Mouse (Mus musculus): ENCODE data around the gene Lhx2. TPM values are rescaled to one million over a fixed set of nuclear protein-coding genes. Genes with fewer than 3 reads are reported as not detected.

Gene Lhx2
- 0.05 TPM in 1 of 2 replicates, not detected in the other for polyA plus RNA-seq (2015; fragmentation: Nextera tagmentation; extraction: Ambion mirVana)

- Histone ChIP-seq H3K9me3 (no peaks in the 10 kb centered on the region), H3K36me3 (no peaks in the 10 kb centered on the region), H3K27ac (no peak within 1 kb of the TSS), H3K4me3 (peak within 1 kb of the TSS; percentile 45), H3K4me2 (peak within 1 kb of the TSS; percentile 83), H3K9ac (no peak within 1 kb of the TSS), H3K27me3 (peaks cover 97% of the 10 kb centered on the region), H3K4me1 (peaks cover 10% of the 10 kb centered on the region)
- WGBS, result under 1% methylated on average over 57 of the region's 92 CpGs
- 0 out of 2 replicates have a peak, but pooled peaks have one; percentile 8 for ATAC-seq (ENCODE audit: borderline replicate concordance, extremely low read depth, low FRiP score, low TSS enrichment)
Observed at GRCm38 (mm10) chr2:38338990-38339909, at the start of gene Lhx2. Lhx2 (plus strand) TSS chr2:38339281.

- Histone ChIP-seq H3K27me3 (0 out of 2 replicates have a peak, but pooled peaks cover 5% of the 10 kb centered on the region), H3K27ac (no peak overlapping the region), H3K36me3 (no peaks in the 10 kb centered on the region), H3K9me3 (no peaks in the 10 kb centered on the region), H3K4me1 (0 out of 2 replicates have a peak, but pooled peaks cover 5% of the 10 kb centered on the region), H3K4me2 (no peak overlapping the region), H3K4me3 (no peak overlapping the region), H3K9ac (no peak overlapping the region)
- 59% methylated on average over 1 of the region's 1 CpGs for WGBS
- ATAC-seq (ENCODE audit: borderline replicate concordance, extremely low read depth, low FRiP score, low TSS enrichment), result no peak
Observed at GRCm38 (mm10) chr2:38291526-38291925, 47.6 kb upstream of the Lhx2 start.

- Histone ChIP-seq H3K4me2 (no peak overlapping the region), H3K4me3 (no peak overlapping the region), H3K9ac (no peak overlapping the region), H3K4me1 (no peaks in the 10 kb centered on the region), H3K27ac (no peak overlapping the region), H3K27me3 (0 out of 2 replicates have a peak, but pooled peaks cover 5% of the 10 kb centered on the region), H3K9me3 (no peaks in the 10 kb centered on the region), H3K36me3 (no peaks in the 10 kb centered on the region)
- no peak for ATAC-seq (ENCODE audit: borderline replicate concordance, extremely low read depth, low FRiP score, low TSS enrichment)
- 80% methylated on average over 4 of the region's 4 CpGs for WGBS
Observed at GRCm38 (mm10) chr2:38295939-38296338, 43.1 kb upstream of the Lhx2 start.

GRCm38 (mm10) chr2:38300941-38301340, 38.1 kb upstream of the Lhx2 start:
- 29% methylated on average over 2 of the region's 2 CpGs for whole genome bisulfite sequencing
- Histone ChIP-seq H3K9ac (no peak overlapping the region), H3K4me3 (no peak overlapping the region), H3K9me3 (no peaks in the 10 kb centered on the region), H3K4me2 (no peak overlapping the region), H3K27ac (no peak overlapping the region), H3K4me1 (peaks cover 10% of the 10 kb centered on the region), H3K27me3 (peaks cover 9% of the 10 kb centered on the region; the same call in 1 of the 2 replicates), H3K36me3 (no peaks in the 10 kb centered on the region)
- ATAC-seq (ENCODE audit: borderline replicate concordance, extremely low read depth, low FRiP score, low TSS enrichment), result no peak

GRCm38 (mm10) chr2:38305152-38305551, 33.9 kb upstream of the Lhx2 start:
- ATAC-seq (ENCODE audit: borderline replicate concordance, extremely low read depth, low FRiP score, low TSS enrichment), result no peak
- no peak overlapping the region for H3K9ac ChIP-seq
- H3K27ac ChIP-seq, result no peak overlapping the region
- H3K4me3 ChIP-seq, result no peak overlapping the region
- no peaks in the 10 kb centered on the region for H3K9me3 ChIP-seq
- H3K27me3 ChIP-seq, result peaks cover 9% of the 10 kb centered on the region; the same call in 1 of the 2 replicates
- H3K36me3 ChIP-seq, result no peaks in the 10 kb centered on the region
- 88% methylated on average over 1 of the region's 1 CpGs for WGBS
- H3K4me2 ChIP-seq, result no peak overlapping the region
- peaks cover 10% of the 10 kb centered on the region for H3K4me1 ChIP-seq

GRCm38 (mm10) chr2:38312921-38313320, 26.2 kb upstream of the Lhx2 start:
- Histone ChIP-seq H3K9me3 (no peaks in the 10 kb centered on the region), H3K4me3 (no peak overlapping the region), H3K4me2 (no peak overlapping the region), H3K9ac (no peak overlapping the region), H3K4me1 (no peaks in the 10 kb centered on the region), H3K36me3 (no peaks in the 10 kb centered on the region), H3K27me3 (peaks cover 19% of the 10 kb centered on the region), H3K27ac (no peak overlapping the region)
- 33% methylated on average over 3 of the region's 3 CpGs for WGBS
- ATAC-seq (ENCODE audit: borderline replicate concordance, extremely low read depth, low FRiP score, low TSS enrichment), result no peak

GRCm38 (mm10) chr2:38313399-38313798, 25.7 kb upstream of the Lhx2 start:
- Histone ChIP-seq H3K9me3 (no peaks in the 10 kb centered on the region), H3K27me3 (peaks cover 19% of the 10 kb centered on the region), H3K4me2 (no peak overlapping the region), H3K4me1 (no peaks in the 10 kb centered on the region), H3K4me3 (no peak overlapping the region), H3K9ac (no peak overlapping the region), H3K36me3 (no peaks in the 10 kb centered on the region), H3K27ac (no peak overlapping the region)
- 42% methylated on average over 3 of the region's 3 CpGs for WGBS
- ATAC-seq (ENCODE audit: borderline replicate concordance, extremely low read depth, low FRiP score, low TSS enrichment), result no peak

- ATAC-seq (ENCODE audit: borderline replicate concordance, extremely low read depth, low FRiP score, low TSS enrichment), result no peak
- Histone ChIP-seq H3K36me3 (no peaks in the 10 kb centered on the region), H3K27ac (no peak overlapping the region), H3K4me1 (no peaks in the 10 kb centered on the region), H3K9ac (no peak overlapping the region), H3K4me2 (no peak overlapping the region), H3K4me3 (no peak overlapping the region), H3K9me3 (no peaks in the 10 kb centered on the region), H3K27me3 (peaks cover 35% of the 10 kb centered on the region; the same call in 1 of the 2 replicates)
- 76% methylated on average over 11 of the region's 11 CpGs for WGBS
Observed at GRCm38 (mm10) chr2:38319086-38319485, 20.0 kb upstream of the Lhx2 start.

GRCm38 (mm10) chr2:38320911-38321310, 18.2 kb upstream of the Lhx2 start:
- Histone ChIP-seq H3K36me3 (no peaks in the 10 kb centered on the region), H3K9me3 (no peaks in the 10 kb centered on the region), H3K4me2 (no peak overlapping the region), H3K4me3 (no peak overlapping the region), H3K27ac (no peak overlapping the region), H3K27me3 (peaks cover 30% of the 10 kb centered on the region), H3K4me1 (no peaks in the 10 kb centered on the region), H3K9ac (no peak overlapping the region)
- no peak for ATAC-seq (ENCODE audit: borderline replicate concordance, extremely low read depth, low FRiP score, low TSS enrichment)
- WGBS, result 50% methylated on average over 4 of the region's 4 CpGs

GRCm38 (mm10) chr2:38323380-38323779, 15.7 kb upstream of the Lhx2 start:
- ATAC-seq (ENCODE audit: borderline replicate concordance, extremely low read depth, low FRiP score, low TSS enrichment), result no peak
- H3K4me2 ChIP-seq, result no peak overlapping the region
- no peak overlapping the region for H3K4me3 ChIP-seq
- peaks cover 25% of the 10 kb centered on the region for H3K27me3 ChIP-seq
- no peaks in the 10 kb centered on the region for H3K36me3 ChIP-seq
- H3K9ac ChIP-seq, result no peak overlapping the region
- H3K4me1 ChIP-seq, result no peaks in the 10 kb centered on the region
- WGBS, result 28% methylated on average over 8 of the region's 8 CpGs
- H3K27ac ChIP-seq, result no peak overlapping the region
- H3K9me3 ChIP-seq, result no peaks in the 10 kb centered on the region

- no peak overlapping the region for H3K4me2 ChIP-seq
- no peaks in the 10 kb centered on the region for H3K4me1 ChIP-seq
- no peaks in the 10 kb centered on the region for H3K9me3 ChIP-seq
- H3K4me3 ChIP-seq, result no peak overlapping the region
- 31% methylated on average over 1 of the region's 1 CpGs for WGBS
- no peaks in the 10 kb centered on the region for H3K36me3 ChIP-seq
- peaks cover 30% of the 10 kb centered on the region for H3K27me3 ChIP-seq
- ATAC-seq (ENCODE audit: borderline replicate concordance, extremely low read depth, low FRiP score, low TSS enrichment), result no peak
- no peak overlapping the region for H3K9ac ChIP-seq
- H3K27ac ChIP-seq, result no peak overlapping the region
Observed at GRCm38 (mm10) chr2:38326671-38327070, 12.4 kb upstream of the Lhx2 start.

- Histone ChIP-seq H3K27me3 (peaks cover 71% of the 10 kb centered on the region), H3K4me1 (no peaks in the 10 kb centered on the region), H3K4me2 (no peak overlapping the region), H3K9ac (no peak overlapping the region), H3K36me3 (no peaks in the 10 kb centered on the region), H3K9me3 (no peaks in the 10 kb centered on the region), H3K27ac (no peak overlapping the region), H3K4me3 (no peak overlapping the region)
- ATAC-seq (ENCODE audit: borderline replicate concordance, extremely low read depth, low FRiP score, low TSS enrichment), result no peak
- WGBS, result 35% methylated on average over 7 of the region's 7 CpGs
Observed at GRCm38 (mm10) chr2:38333586-38334119, 5.4 kb upstream of the Lhx2 start.
